Mouse (Mus musculus): ENCODE measurements at regions not wholly inside any gene's neighbourhood (a gene's known extent, or its start where the extent isn't known, plus 50 kb on each side); places are given as distances from the start of the nearest gene placed in this dataset.

GRCm38 (mm10) chr13:72792695-72793094, 164.1 kb downstream of the Irx2 start:
- no peak for TF ChIP-seq CTCF (IDR thresholded peaks at IDR 0.05; ENCODE audit: low read depth)
- TF ChIP-seq EP300 (IDR thresholded peaks at IDR 0.05; ENCODE audit: low read depth), result no peak
